Mouse (Mus musculus) monocyte, adult 59 days (primary cell): Measurements from ENCODE around the gene Zfand6. TPM values are rescaled to one million over a fixed set of nuclear protein-coding genes. Genes with fewer than 3 reads are reported as not detected.

Experiments
- total RNA-seq, 2 experiments: library from RNA; stranded (reverse); gene quantifications; one replicate each; pipeline ENCODE4 v1.2.4; 2023

The Zfand6 gene
- total RNA-seq = 100 to 1,000 TPM in 1 of 2 experiments, 10 to 100 TPM in 1; 98.9 to 115 TPM

DNA sequence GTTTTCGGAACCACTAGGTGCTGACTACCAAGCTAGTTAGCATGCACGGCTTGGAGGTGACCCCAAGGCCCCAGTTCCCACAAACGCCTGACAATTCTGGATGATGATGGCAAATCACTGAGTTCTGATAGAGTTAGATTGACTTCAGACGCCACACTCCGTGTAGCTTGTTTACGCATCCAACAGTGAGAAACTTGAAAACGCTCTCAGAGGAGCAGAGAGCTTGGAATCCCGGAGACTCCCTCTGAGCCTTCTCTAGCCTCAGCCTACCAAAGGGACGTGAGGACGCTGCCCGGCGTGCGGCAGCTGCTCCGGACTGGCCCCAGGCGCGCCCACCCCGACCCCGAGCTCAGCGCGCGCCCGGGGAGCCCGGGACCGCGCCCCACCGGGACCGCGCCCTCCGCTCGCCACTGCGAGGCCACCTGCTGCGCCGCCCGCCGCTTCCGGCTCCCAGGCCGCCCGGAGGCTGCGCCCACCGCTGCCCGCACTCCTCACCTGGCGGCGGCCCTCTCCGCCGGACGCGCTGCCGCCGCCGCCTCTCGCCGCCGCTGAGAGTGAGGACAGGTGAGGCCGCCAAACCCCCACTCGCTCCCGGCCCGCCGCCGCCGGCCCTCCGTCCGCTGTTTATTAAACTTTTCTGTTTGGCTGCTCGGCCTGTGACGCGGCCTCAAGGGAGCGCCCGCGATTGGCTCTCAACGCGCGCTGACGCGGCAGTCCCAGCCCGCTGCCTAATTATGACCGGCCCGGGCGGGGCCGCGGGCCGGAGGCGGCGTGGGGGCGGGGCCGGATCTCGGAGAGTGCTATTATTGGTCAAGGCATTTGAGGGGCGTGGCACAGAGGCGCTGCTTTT, at the start of gene Zfand6:
Gene Zfand6 (minus strand): TSS at position 709 of the 850 bp plus-strand sequence.

DNA sequence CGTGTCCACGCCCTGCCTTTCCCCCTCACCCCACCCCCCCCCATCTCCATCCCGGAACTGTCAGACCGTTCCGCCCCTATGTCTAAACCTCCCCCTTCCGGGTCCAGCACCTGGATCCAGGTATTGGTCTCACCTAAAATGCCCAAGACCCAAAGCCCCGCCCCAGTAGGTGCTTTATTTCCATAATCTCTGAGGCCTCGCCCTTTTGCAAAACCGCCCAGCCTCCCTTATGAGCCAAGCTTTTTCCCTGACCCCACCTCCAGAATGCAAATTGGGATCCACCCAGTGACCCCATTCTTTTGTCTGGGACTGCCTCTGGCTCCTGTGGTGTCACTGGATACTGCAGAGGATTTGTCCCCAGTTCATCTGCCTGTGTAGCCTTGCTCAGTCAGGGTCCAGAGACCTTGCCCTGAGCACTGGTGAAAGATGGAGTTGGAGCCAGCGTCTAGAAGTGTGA, 83.4 kb downstream of the Zfand6 start, which contains the start of gene Fah:
Gene Fah (minus strand): TSS at position 430 of the 457 bp plus-strand sequence.

Other genes with a start within 250 kb of the Zfand6 start
- gene Gm2115, start 161.0 kb downstream of the Zfand6 start, total RNA-seq = not detected
- 1 to 10 TPM; 1.3 to 2.9 TPM for gene Fah, start 83.2 kb downstream of the Zfand6 start, total RNA-seq
- gene Olfr291, start 163.6 kb upstream of the Zfand6 start, total RNA-seq = not detected